ENCODE assay signal across 21 mouse cellular contexts in genomic region chr12:94795913-94796615, GRCm38 (mm10).
DNase-seq lines count a peak whose midpoint lies in the region; ATAC-seq lines count a peak whose summit lies in the region.
"Had no signal": no experiment of that assay in that cellular context is flagged by ENCODE, and none has a peak within 500 bp of the region (broad histone marks: within the 10 kb centered on the region; RNA-seq: fewer than 3 reads in every experiment).

No protein-coding gene starts in this region.

- WGBS in kidney, embryonic 16.5 days: 24% methylated on average over 5 of the region's 5 CpGs

- no peaks in the 10 kb centered on the region for H3K36me3 ChIP-seq in kidney, embryonic 16.5 days (ENCODE audit: insufficient read depth, low read length)
- H3K36me3 ChIP-seq: embryonic facial prominence, embryonic 13.5 days; forebrain, embryonic 12.5 days; heart, embryonic 13.5 days; hindbrain, embryonic 12.5 days; intestine, embryonic 15.5 days had no signal

- 0 out of 2 replicates have a peak, but pooled peaks have one; percentile 51 for ATAC-seq in kidney, embryonic 16.5 days (ENCODE audit: low FRiP score, low TSS enrichment)
- no peak for ATAC-seq in megakaryocyte-erythroid progenitor cell, adult 5-6 weeks (replicated peaks; ENCODE audit: low FRiP score, low TSS enrichment, poor library complexity, severe bottlenecking)
- ATAC-seq: forebrain, embryonic 16.5 days; hindbrain, postnatal 0 days; intestine, embryonic 15.5 days had no signal

- no peaks in the 10 kb centered on the region for H3K27me3 ChIP-seq in kidney, embryonic 16.5 days (ENCODE audit: insufficient read depth, low read length)
- H3K27me3 ChIP-seq: embryonic facial prominence, embryonic 13.5 days; forebrain, embryonic 12.5 days; heart, embryonic 13.5 days; hindbrain, embryonic 12.5 days; intestine, embryonic 15.5 days had no signal

- H3K4me3 ChIP-seq in kidney, embryonic 16.5 days (ENCODE audit: low read length): no peak overlapping the region
- H3K4me3 ChIP-seq: embryonic facial prominence, embryonic 13.5 days; forebrain, embryonic 12.5 days; heart, adult 2 months; heart, embryonic 13.5 days; hindbrain, embryonic 12.5 days; intestine, embryonic 15.5 days had no signal

- no peaks in the 10 kb centered on the region for H3K9me3 ChIP-seq in kidney, embryonic 16.5 days (ENCODE audit: low read length)
- H3K9me3 ChIP-seq: embryonic facial prominence, embryonic 13.5 days; forebrain, embryonic 12.5 days; heart, embryonic 13.5 days; hindbrain, embryonic 12.5 days; intestine, embryonic 15.5 days had no signal

- no peak overlapping the region for H3K4me2 ChIP-seq in kidney, embryonic 16.5 days (replicated peaks; ENCODE audit: low read depth, low read length)
- H3K4me2 ChIP-seq: embryonic facial prominence, embryonic 13.5 days; forebrain, embryonic 12.5 days; heart, embryonic 13.5 days; hindbrain, embryonic 12.5 days; intestine, embryonic 15.5 days had no signal

- no peak for DNase-seq in kidney, postnatal 4 days
- peak; percentile 12 for DNase-seq in embryo, embryonic 9.5 days (ENCODE audit: extremely low spot score)
- DNase-seq in hindlimb bud, embryonic 11.5 days (ENCODE audit: extremely low spot score, low read depth, low spot score): peak; percentile 46
- DNase-seq in urinary bladder, adult 18-20 months (ENCODE audit: low spot score in 2 of 2): no peak
- DNase-seq in testis, postnatal 10 days (ENCODE audit: low spot score): no peak
- DNase-seq: adrenal gland, adult 8-10 months; adrenal gland, postnatal 36 days; cerebellum, adult 8-10 months; cerebellum, postnatal 14 days; gastrocnemius, postnatal 14 days; heart, adult 2 months; heart, postnatal 36 days had no signal

- H3K4me1 ChIP-seq in kidney, embryonic 16.5 days (ENCODE audit: insufficient read depth, low read length): no peaks in the 10 kb centered on the region
- H3K4me1 ChIP-seq: embryonic facial prominence, embryonic 13.5 days; forebrain, embryonic 12.5 days; heart, embryonic 13.5 days; hindbrain, embryonic 12.5 days; intestine, embryonic 15.5 days had no signal

- no peak overlapping the region for H3K9ac ChIP-seq in kidney, embryonic 16.5 days (replicated peaks; ENCODE audit: low read length)
- H3K9ac ChIP-seq: embryonic facial prominence, embryonic 13.5 days; forebrain, embryonic 12.5 days; heart, embryonic 13.5 days; hindbrain, embryonic 12.5 days; intestine, embryonic 15.5 days had no signal

- H3K27ac ChIP-seq in kidney, embryonic 16.5 days (ENCODE audit: low read length): no peak overlapping the region
- H3K27ac ChIP-seq: embryonic facial prominence, embryonic 13.5 days; forebrain, embryonic 12.5 days; heart, adult 2 months; heart, embryonic 13.5 days; hindbrain, embryonic 12.5 days; hindbrain, postnatal 0 days; intestine, embryonic 15.5 days had no signal

Comparison
In these comparisons a context has a peak if more than half of its experiments do, and no peak if none do; other contexts are left out.
1. DNase-seq: peak in embryo, embryonic 9.5 days (single experiment) and hindlimb bud, embryonic 11.5 days (single experiment); none in kidney, postnatal 4 days (0 of 2), urinary bladder, adult 18-20 months (0 of 2) and testis, postnatal 10 days (single experiment).